Mouse (Mus musculus): ENCODE results near the gene Psmg1.

GRCm38 (mm10) chr16:96025244-96025643, 34.5 kb upstream of the Psmg1 start:
- TF ChIP-seq GABPA (IDR thresholded peaks at IDR 0.05; ENCODE audit: low read depth, low read length) = no peak
- TF ChIP-seq ZNF384 (IDR thresholded peaks at IDR 0.05; ENCODE audit: low read depth, low read length) = no peak
- no peak for TF ChIP-seq POLR2A (IDR thresholded peaks at IDR 0.05; ENCODE audit: control insufficient read depth in 1 of 2, insufficient read depth in 1 of 2, low read depth in 1 of 2, low read length in 2 of 2, poor library complexity in 1 of 2)
- no peak for TF ChIP-seq POLR2AphosphoS2 (IDR thresholded peaks at IDR 0.05; ENCODE audit: low read length)
- no peak for TF ChIP-seq MAFK (IDR thresholded peaks at IDR 0.05; ENCODE audit: borderline replicate concordance, low read depth, low read length)
- TF ChIP-seq CTCF (IDR thresholded peaks at IDR 0.05 in 2 of 3, conservative IDR thresholded peaks at IDR 0.05 in 1 of 3; ENCODE audit: control insufficient read depth in 1 of 3, insufficient read depth in 1 of 3, low read depth in 2 of 3, low read length in 3 of 3, poor library complexity in 1 of 3, severe bottlenecking in 1 of 3) = peak in 1 of 3 experiments; percentile 42; a peak in 2 of 6 replicates
